In the genomic region with DNA sequence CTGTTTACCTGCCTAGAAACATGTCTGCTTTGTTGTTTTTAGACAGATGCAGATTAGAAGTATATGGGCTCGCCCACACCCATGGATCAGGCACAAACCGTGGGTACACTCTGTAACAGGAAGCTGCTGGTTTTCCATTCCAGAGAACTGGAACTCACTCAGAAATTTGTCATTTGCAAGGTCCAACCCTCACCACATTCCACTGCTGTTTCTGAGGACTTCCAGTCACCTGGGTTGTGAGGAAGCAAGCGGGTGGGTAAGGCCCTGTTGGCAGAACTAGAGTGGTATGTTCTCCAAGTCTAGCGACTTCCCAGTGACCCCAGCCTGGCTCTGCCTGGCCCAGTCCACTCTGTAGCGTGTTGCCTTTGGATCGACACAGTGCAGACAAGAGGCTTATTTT, we compare ENCODE assay signal across 12 mouse cellular contexts.
DNase-seq lines count a peak whose midpoint lies in the region; ATAC-seq and TF ChIP-seq lines count a peak whose summit lies in the region.
"Had no signal": no experiment of that assay in that cellular context is flagged by ENCODE, and none has a peak within 500 bp of the region (broad histone marks: within the 10 kb centered on the region; RNA-seq: fewer than 3 reads in every experiment).

No protein-coding gene starts in this region.

- H3K36me3 ChIP-seq in heart, postnatal 0 days (replicated peaks; ENCODE audit: control insufficient read depth, insufficient read depth, low read length), result no peaks in the 10 kb centered on the region
- H3K36me3 ChIP-seq: embryonic facial prominence, embryonic 13.5 days; hindbrain, embryonic 15.5 days; liver, embryonic 13.5 days; midbrain, embryonic 12.5 days had no signal

- WGBS in cerebellum, adult 2 months, result 32% methylated on average over 6 of the region's 6 CpGs
- 40% methylated on average over 6 of the region's 6 CpGs for WGBS in heart, postnatal 0 days

- H3K4me3 ChIP-seq in cerebellum, adult 2 months (replicated peaks; ENCODE audit: insufficient read depth, low read depth, low read length), result no peak overlapping the region
- no peak overlapping the region for H3K4me3 ChIP-seq in heart, postnatal 0 days (ENCODE audit: low read depth, low read length)
- H3K4me3 ChIP-seq: embryonic facial prominence, embryonic 13.5 days; hindbrain, embryonic 15.5 days; liver, embryonic 13.5 days; midbrain, embryonic 12.5 days had no signal

- peak overlapping the region; percentile 44; the same call in 1 of the 2 replicates for H3K27ac ChIP-seq in cerebellum, adult 2 months (ENCODE audit: insufficient read depth, low read length)
- peak overlapping the region; percentile 92 for H3K27ac ChIP-seq in heart, postnatal 0 days (ENCODE audit: low read depth)
- H3K27ac ChIP-seq: embryonic facial prominence, embryonic 13.5 days; hindbrain, embryonic 15.5 days; liver, embryonic 13.5 days; midbrain, embryonic 12.5 days had no signal

- no peak for TF ChIP-seq EP300 in heart, postnatal 0 days (IDR thresholded peaks at IDR 0.05; ENCODE audit: low read depth)

- ATAC-seq in heart, postnatal 0 days (ENCODE audit: insufficient read depth, low read depth), result peak; percentile 57; the same call in 1 of the 2 replicates
- ATAC-seq in CD4-positive, CD25-positive, alpha-beta regulatory T cell, adult 4 months, result no peak

- H3K27me3 ChIP-seq in cerebellum, adult 2 months (ENCODE audit: control insufficient read depth, insufficient read depth, low read length), result no peaks in the 10 kb centered on the region
- no peaks in the 10 kb centered on the region for H3K27me3 ChIP-seq in heart, postnatal 0 days (ENCODE audit: control insufficient read depth, insufficient read depth, low read length)
- H3K27me3 ChIP-seq: embryonic facial prominence, embryonic 13.5 days; hindbrain, embryonic 15.5 days; liver, embryonic 13.5 days; midbrain, embryonic 12.5 days had no signal

- peaks cover 56% of the 10 kb centered on the region for H3K4me1 ChIP-seq in cerebellum, adult 2 months (ENCODE audit: control insufficient read depth, insufficient read depth, low read length)
- H3K4me1 ChIP-seq in heart, postnatal 0 days (ENCODE audit: control insufficient read depth, insufficient read depth), result peaks cover 42% of the 10 kb centered on the region
- H3K4me1 ChIP-seq: liver, embryonic 13.5 days had no signal

- no peak for TF ChIP-seq POLR2A in cerebellum, adult 2 months (IDR thresholded peaks at IDR 0.05; ENCODE audit: borderline replicate concordance, insufficient read depth, low read length)

- TF ChIP-seq CTCF in cerebellum, adult 2 months (IDR thresholded peaks at IDR 0.05; ENCODE audit: borderline replicate concordance, insufficient read depth, low read depth, low read length), result no peak
- TF ChIP-seq CTCF in heart, postnatal 0 days (IDR thresholded peaks at IDR 0.05; ENCODE audit: low read depth), result no peak

- DNase-seq in cerebellum, adult 2 months, result no peak
- no peak for DNase-seq in cerebellum, postnatal 4 days (ENCODE audit: low spot score in 2 of 2)
- peak; percentile 64 to 68 for DNase-seq in left cerebral cortex, adult 18-20 months (ENCODE audit: low spot score in 2 of 2)
- no peak for DNase-seq in left cerebral cortex, adult 11 months (ENCODE audit: low spot score)
- peak; percentile 41 for DNase-seq in cerebellum, adult 9-10 months
- DNase-seq in heart, postnatal 0 days (ENCODE audit: low spot score), result peak; percentile 45
- no peak for DNase-seq in c-Kit-positive CD71-positive TER-119-positive erythroid progenitor cells, embryonic 14.5 days (ENCODE audit: low spot score)
- DNase-seq: liver, embryonic 13.5 days had no signal

- H3K9me3 ChIP-seq in heart, postnatal 0 days (replicated peaks; ENCODE audit: control insufficient read depth, low read length), result no peaks in the 10 kb centered on the region
- H3K9me3 ChIP-seq: embryonic facial prominence, embryonic 13.5 days; hindbrain, embryonic 15.5 days; liver, embryonic 13.5 days; midbrain, embryonic 12.5 days had no signal

- no peak overlapping the region for H3K9ac ChIP-seq in heart, postnatal 0 days (replicated peaks; ENCODE audit: low read depth, low read length)
- H3K9ac ChIP-seq: embryonic facial prominence, embryonic 13.5 days; hindbrain, embryonic 15.5 days; liver, embryonic 13.5 days; midbrain, embryonic 12.5 days had no signal

- H3K4me2 ChIP-seq in heart, postnatal 0 days (ENCODE audit: low read depth, low read length), result no peak overlapping the region
- H3K4me2 ChIP-seq: embryonic facial prominence, embryonic 13.5 days; hindbrain, embryonic 15.5 days; liver, embryonic 13.5 days; midbrain, embryonic 12.5 days had no signal

Comparison
In these comparisons a context has a peak if more than half of its experiments do, and no peak if none do; other contexts are left out.
1. DNase-seq: peak in left cerebral cortex, adult 18-20 months (2 of 2), cerebellum, adult 9-10 months (single experiment) and heart, postnatal 0 days (single experiment); none in cerebellum, adult 2 months (0 of 2), cerebellum, postnatal 4 days (0 of 2), left cerebral cortex, adult 11 months (single experiment) and c-Kit-positive CD71-positive TER-119-positive erythroid progenitor cells, embryonic 14.5 days (single experiment).